Mouse (Mus musculus) cerebellum, postnatal 4 days (tissue): ENCODE results near the gene Rorb.

Experiments used
- DNase-seq, 2 experiments: peaks; one replicate each; pipeline ENCODE4 v3.0.0; 2022; ENCODE audit warnings: low spot score in 2 of 2, mixed read lengths in 1 of 2

Gene Rorb

GRCm38 (mm10) chr19:19110793-19111427 is at the start of gene Rorb:
Rorb (minus strand) TSS chr19:19111196.
- DNase-seq: peak; percentile 70 to 89

DNA sequence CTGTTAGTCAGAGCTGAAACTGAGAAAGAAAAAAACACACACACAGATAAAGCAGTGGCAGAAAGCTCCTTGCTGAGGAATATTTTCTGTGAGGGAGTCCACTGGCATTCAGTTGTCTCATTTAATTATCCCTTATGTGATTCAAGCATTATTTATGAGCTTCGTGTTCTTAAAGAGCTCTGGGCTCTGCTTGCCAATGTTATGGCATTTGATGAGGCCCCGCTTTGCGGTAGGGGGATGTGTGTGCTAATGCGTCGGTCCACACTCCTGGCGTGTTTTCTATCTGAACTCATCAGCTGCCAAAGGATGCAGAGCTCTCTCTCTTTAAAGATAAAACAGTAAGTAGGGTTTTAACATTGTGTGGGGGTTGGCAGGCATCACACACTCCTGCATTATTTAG is 37.9 kb upstream of the Rorb start:
- no peak for DNase-seq

GRCm38 (mm10) chr19:19144447-19144846 is 33.5 kb upstream of the Rorb start:
- no peak for DNase-seq

- DNase-seq: no peak
These were observed 25.9 kb upstream of the Rorb start for GRCm38 (mm10) chr19:19136856-19137255.

DNA sequence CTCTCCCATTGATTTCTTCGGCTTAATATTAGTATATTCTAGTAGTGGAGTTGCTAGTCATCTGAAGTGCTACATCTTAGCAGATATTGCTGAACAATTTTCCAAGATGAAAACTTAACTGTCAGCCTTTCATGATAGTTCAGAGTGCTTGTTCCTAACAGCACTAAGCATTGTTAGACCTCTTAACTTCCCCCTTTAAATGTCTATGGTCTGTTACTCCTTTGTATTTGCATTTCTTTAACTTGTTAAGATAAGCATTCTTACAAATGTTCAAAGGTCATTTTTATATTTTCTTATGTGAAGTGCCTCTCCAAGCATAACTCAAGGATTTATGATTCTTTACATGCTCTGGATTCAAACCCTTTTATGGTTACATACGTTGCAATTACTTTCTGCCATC is 24.8 kb upstream of the Rorb start:
- DNase-seq: no peak

- DNase-seq: no peak
These were observed 11.3 kb upstream of the Rorb start for GRCm38 (mm10) chr19:19122324-19122723.

DNA sequence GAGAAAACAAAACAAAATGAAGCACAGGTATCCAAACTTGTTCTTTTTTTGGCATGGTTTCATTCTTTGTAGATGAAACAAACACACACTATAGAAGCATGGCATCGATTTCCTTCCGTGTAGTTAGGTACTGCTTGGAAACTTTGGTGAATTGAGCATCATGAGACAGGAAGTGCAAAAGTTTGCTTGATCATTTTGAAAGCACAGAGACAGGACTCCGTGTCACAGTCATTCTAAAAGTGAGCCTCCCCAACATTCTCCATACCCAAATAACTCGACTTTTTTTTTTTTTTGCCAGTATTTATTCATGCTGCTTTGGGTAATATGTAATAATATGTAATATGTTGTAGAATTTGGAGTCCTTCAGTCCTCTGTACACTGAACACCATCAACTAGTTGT is 1.2 kb upstream of the Rorb start:
- no peak for DNase-seq

- no peak for DNase-seq
These were observed 603 bp upstream of the Rorb start for GRCm38 (mm10) chr19:19111428-19112170.

DNA sequence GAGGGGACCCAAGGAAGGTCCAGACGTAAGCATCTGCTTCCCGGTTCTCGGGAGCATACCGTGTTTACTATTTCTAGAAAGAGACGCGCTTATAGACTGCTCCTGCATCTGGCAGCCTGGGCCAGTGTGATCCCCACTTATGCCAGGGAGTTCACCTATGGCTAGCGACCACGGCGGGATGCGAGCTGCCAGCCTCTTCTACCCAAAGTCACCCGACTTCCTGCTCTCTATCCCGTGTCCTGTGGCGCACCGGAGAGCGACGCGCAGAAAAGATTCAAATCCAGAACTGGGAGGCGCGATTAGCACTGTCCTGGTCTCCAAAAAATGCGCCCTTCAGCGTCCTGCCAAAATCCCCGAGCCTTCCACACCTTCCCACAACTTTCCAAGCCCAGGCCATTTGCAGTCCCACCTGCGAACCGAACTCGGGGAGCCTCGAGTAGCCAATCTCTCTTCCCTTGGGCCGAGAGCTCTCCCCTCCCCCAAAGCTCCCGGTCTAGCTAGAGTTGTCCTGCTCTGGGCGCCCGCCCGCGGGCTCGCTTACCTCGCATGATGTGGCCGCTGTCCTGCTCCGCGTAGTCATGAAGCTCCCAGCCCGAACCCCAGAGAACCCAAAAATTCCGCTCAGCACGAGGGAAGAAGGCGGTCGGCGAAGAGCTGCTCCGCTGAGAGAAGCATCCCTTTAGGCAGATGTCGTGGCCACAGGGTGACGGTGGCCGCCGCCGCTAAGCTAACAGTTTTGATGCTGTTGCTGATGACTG is 806 bp downstream of the Rorb start:
- DNase-seq: peak in 1 of 2 experiments; percentile 48

GRCm38 (mm10) chr19:19108596-19109381 is 2.2 kb downstream of the Rorb start:
- DNase-seq: no peak

- DNase-seq: no peak
These were observed 6.4 kb downstream of the Rorb start for GRCm38 (mm10) chr19:19104581-19104980.

DNA sequence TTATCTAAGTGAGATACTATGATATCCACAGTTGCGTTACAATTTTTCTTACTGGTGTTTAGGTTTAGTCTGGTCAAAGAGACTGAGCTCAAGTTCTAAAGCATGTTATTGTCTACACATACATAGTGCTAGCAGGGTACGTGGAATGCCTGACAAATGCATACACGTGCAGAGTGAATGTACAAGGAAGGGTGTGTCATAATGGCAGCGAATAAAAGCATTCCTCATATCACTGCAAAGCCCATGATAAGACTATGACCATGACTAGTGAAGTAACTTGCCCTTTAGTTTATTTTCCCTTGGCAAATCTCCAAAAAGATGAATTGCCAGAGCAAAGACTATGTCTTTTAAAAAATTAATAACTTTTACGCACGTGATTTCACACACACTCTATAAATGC is 13.8 kb downstream of the Rorb start:
- DNase-seq: no peak

- DNase-seq: no peak
These were observed 21.6 kb downstream of the Rorb start for GRCm38 (mm10) chr19:19089427-19089826.

GRCm38 (mm10) chr19:19077880-19078279 is 33.1 kb downstream of the Rorb start:
- DNase-seq: no peak

GRCm38 (mm10) chr19:19074756-19075155 is 36.2 kb downstream of the Rorb start:
- DNase-seq: no peak

- DNase-seq: no peak
These were observed 52.1 kb downstream of the Rorb start for GRCm38 (mm10) chr19:19058710-19059398.

DNA sequence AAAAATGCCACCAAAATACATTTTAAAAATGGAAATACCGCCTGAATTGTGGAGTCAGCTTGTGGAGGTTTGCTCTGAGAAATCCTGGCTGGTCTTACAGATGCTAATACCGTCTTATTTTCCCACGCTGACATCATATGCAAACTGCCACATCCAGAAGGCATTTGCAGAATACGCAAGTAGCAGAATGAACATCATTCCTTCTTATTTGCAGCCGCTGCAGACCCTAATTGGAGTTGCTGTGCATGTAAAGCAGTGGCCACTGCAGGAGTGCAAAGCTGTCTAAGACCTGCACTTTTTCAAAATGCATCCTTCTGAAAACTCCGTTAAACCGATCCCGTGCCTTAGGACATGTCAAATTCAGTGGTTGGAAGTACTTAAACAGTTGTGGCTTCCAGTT is 52.8 kb downstream of the Rorb start:
- no peak for DNase-seq

- no peak for DNase-seq
These were observed 67.9 kb downstream of the Rorb start for GRCm38 (mm10) chr19:19043138-19043537.

- DNase-seq: no peak
These were observed 70.2 kb downstream of the Rorb start for GRCm38 (mm10) chr19:19040800-19041199.

DNA sequence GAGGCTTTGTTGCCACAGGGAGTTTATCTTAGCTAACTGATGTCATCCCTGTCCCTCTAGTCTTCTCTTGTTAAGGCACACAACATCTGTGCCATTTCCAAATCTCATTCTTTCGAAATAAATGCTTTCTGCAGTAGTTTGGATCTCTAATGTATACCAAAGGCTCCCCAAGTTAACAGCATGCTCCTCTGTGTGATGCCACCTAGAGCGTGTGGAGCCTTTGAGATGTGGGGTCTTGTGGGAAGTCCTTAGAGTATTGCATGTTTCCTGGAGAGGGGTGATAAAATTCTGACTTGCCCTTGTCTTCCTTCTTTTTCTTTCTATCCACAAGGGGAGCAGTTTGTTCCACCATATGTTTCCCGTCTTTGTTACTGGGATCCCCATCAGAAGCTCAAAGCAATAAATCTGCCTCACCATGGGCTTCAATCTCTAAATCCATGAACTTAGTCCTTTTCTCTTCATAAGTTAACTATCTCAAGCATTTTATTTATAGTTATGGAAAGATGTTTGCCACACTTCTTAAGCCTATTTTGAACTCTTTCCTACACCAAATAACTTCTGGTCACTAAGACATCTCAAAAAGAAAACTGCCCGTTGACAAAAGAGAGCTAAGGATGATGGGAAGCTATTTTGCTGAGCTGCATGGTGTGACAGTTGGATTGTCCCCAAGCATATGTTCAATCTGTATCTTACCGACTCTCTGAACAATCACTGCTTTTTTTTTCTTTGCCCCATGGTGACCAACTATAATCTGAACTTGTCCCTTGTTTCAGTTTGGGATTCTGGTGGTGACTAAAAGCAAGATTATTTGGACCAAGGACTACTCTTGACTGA is 76.3 kb downstream of the Rorb start:
- no peak for DNase-seq
